ENCODE assay signal across 1 mouse cellular context in the genomic region with DNA sequence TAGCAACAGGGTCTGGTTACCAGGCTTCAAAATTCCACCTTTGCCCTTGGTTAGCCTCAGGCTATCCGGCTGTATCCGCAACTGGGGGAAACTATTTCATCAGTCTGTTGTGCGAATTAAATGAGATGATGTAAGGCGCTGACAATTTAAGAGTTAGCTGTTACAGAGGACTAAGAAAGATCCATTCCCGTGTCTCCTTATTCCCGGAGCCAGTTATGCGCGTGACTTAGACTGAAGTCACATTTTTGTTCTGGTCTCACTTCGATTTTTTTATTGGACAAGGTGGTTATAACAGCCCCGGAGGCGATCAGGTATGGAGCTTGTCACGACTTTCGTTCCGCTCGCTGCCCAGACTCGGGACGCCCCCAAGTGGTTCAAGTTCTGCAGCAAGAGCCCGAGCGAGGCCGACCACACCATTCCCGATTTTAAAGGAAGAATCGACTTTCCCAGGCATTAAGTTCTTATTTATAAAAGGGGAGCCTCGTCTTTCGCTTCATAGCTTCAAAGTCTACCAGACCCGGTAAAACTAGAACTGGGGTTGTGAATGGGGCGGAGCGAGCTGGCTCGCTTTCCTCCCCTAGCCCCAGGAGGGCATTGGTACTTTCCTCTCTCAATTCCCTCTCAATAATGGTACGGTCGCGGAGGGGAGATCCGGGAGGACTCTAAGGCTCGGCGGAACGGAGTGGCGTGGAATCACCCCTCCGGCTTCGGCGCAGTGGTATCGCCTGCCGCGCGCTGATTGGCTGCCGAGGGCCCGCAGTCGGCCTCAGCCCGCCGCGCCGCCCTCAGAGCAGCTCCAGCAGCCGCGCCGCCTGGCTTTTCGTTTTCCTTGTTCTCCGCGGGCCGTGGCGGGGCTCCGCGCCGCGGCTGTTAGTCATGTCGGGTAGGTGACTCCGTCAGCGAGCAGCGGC.
TF ChIP-seq lines count a peak whose summit lies in the region.

Gene Taf15, plus strand, starts transcription at position 763 of the 911 bp plus-strand sequence.

TF ChIP-seq in MEL, 35 proteins besides CTCF, POLR2A, EP300 and RAD21 (continued from another document):
- TF ChIP-seq KAT2A (conservative IDR thresholded peaks at IDR 0.05; ENCODE audit: low read depth, low read length) (peak; percentile 29), SIN3A (IDR thresholded peaks at IDR 0.05; ENCODE audit: low read length) (peak; percentile 98), TCF12 (IDR thresholded peaks at IDR 0.05; ENCODE audit: low read depth, low read length) (peak; percentile 69), MEF2A (IDR thresholded peaks at IDR 0.05; ENCODE audit: extremely low read depth, insufficient replicate concordance, low read depth, low read length, poor library complexity, severe bottlenecking) (no peak), CHD2 (IDR thresholded peaks at IDR 0.05; ENCODE audit: low read length) (no peak; the same call in 1 of the 2 replicates), MAZ (IDR thresholded peaks at IDR 0.05; ENCODE audit: low read depth, low read length) (peak; percentile 57; the same call in 1 of the 2 replicates), HCFC1 (IDR thresholded peaks at IDR 0.05; ENCODE audit: low read depth, low read length) (peak; percentile 86), NELFE (IDR thresholded peaks at IDR 0.05; ENCODE audit: low read depth, low read length) (peak; percentile 88), POLR2AphosphoS5 (IDR thresholded peaks at IDR 0.05; ENCODE audit: borderline replicate concordance, low read depth, low read length) (0 out of 2 replicates have a peak, but pooled peaks have one; percentile 7), MYC (IDR thresholded peaks at IDR 0.05; ENCODE audit: low read depth, low read length) (peak; percentile 80; the same call in 1 of the 2 replicates), POLR2AphosphoS2 (IDR thresholded peaks at IDR 0.05; ENCODE audit: low read length) (peak; percentile 77), MAFK (IDR thresholded peaks at IDR 0.05; ENCODE audit: borderline replicate concordance, low read depth, low read length) (no peak), BHLHE40 (IDR thresholded peaks at IDR 0.05; ENCODE audit: borderline replicate concordance, low read depth, low read length) (peak; percentile 53; the same call in 1 of the 2 replicates), ZKSCAN1 (IDR thresholded peaks at IDR 0.05; ENCODE audit: low read depth, low read length) (no peak), MAX (IDR thresholded peaks at IDR 0.05; ENCODE audit: low read length) (peak; percentile 89), ELF1 (IDR thresholded peaks at IDR 0.05; ENCODE audit: low read depth, low read length) (peak; percentile 38; the same call in 1 of the 2 replicates)
